Mouse (Mus musculus) heart, postnatal 25 days (tissue): Measurements from ENCODE around the gene Mgl2. TPM values are rescaled to one million over a fixed set of nuclear protein-coding genes. Genes with fewer than 3 reads are reported as not detected.
"Not testable (repeated sequence)": the region's sequence is repeated elsewhere in the genome, so short reads cannot be mapped to it uniquely, and the experiment has no call there.

Source experiments
- DNase-seq: peaks from one replicate; pipeline ENCODE4 v3.0.0; 2022; ENCODE audit warnings: low spot score
- intact Hi-C: fragments of 180-260 bp; cut with DNase I; formaldehyde crosslinking; loops from one replicate; pipeline ENCODE4 v1.15.1; 2025
- total RNA-seq, 2 experiments: library from RNA; stranded (reverse); gene quantifications; 2 replicates each; pipeline ENCODE4 v1.2.3; 2021

Gene Mgl2
- total RNA-seq, 2 experiments from 2014 or later = 4.3 to 4.4 TPM

DNA sequence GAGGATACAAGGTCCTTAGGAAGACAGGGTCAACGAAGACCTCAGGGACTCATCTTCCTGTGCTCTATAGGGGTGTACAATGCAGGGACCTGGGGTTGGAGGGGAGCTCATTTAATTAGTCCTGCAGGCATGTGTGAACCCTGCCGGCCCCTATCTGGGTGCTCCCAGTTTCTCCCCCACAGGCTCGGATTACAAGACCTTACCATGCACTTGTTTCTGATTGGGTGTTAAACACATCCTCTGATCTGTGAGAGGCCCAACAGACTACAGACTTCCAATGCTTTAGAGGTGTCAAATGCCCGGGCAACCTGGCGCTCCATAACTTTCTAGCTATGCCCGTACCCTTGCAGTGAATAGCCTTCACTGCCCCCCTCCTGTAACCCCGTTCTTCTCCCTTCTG is 38.0 kb downstream of the Mgl2 start:
- intact Hi-C loops = no loop called here
- DNase-seq = no peak

DNA sequence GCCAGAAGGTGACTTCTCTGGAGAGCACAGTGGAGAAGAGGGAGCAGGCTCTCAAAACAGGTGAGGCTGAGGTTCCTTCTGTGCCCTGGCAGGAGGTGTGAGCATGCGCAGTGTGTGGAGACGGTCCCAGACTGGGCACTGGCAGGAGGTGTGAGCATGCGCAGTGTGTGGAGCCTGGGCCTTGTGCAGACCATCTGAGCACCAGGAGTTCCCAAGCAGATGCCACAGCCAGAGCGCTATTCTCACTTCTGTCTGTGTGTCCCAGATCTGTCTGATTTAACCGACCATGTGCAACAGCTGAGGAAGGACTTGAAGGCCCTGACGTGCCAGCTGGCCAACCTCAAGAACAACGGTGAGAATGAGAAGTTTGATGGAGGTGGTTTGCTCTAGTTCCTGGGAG is 39.3 kb downstream of the Mgl2 start:
- intact Hi-C loops, DNase-seq: not testable (repeated sequence)

- DNase-seq = no peak
- intact Hi-C loops = no loop called here
These were observed 40.2 kb downstream of the Mgl2 start for GRCm38 (mm10) chr11:70170291-70170690.

- intact Hi-C loops = no loop called here
- DNase-seq = no peak
These were observed 41.1 kb downstream of the Mgl2 start for GRCm38 (mm10) chr11:70171181-70171580.

DNA sequence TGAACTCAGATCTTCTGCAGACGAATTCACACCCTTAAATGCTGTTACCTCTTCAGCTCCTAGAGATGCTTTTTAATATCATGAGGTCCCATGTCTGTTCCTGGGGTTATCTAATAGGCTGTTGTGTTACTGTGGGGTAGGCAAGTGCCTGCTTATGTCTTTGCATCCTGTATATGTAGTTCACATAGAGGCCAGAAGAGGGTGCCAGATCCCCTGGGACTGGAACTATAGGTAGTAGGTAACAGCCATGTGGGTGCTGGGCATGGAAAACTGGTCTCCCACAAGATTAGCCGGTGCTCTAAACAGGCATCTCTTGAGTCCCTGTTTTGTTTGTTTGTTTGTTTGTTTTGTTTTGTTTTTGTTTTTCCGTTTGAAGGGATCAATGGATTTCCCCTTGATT is 41.7 kb downstream of the Mgl2 start:
- intact Hi-C loops = no loop called here
- DNase-seq = no peak

DNA sequence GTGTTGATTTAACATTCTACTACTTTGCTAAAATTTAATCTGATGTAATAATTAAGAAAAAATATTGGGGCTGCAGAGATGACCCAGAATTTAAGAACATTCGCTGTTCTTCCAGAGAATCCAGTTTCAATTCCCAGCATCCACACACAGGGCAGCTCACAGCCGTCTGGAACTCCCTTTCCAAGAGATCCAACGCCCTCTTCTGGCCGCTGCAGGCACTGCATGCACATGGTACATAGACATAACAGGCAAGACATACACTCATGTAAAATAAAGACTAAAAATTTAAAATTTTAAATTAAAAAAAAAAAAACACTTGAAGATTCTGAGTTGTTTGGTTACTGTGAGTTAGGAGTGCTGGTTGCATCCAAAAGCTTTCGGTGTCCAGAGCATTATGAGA is 42.2 kb downstream of the Mgl2 start:
- DNase-seq = no peak
- intact Hi-C loops = no loop called here

DNA sequence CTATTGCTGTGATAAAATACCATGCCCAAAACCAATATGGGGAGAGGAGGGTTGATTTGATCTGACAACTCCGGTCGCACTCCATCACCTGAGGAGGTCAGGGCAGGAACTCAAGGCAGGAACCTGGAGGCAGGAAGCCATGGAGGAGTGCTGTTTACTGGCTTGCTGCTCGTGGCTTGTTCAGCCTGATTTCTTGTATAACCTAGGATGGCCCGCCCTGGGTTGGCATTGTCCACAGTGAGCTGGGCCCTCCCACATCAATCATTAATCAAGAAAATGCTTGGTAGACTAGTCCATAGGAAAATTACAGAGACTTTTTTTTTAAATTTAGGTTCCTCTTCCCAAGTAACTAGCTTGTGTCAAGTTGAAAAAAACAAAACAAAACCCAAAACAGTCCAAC is 44.4 kb downstream of the Mgl2 start:
- DNase-seq = no peak
- intact Hi-C loops = no loop called here

DNA sequence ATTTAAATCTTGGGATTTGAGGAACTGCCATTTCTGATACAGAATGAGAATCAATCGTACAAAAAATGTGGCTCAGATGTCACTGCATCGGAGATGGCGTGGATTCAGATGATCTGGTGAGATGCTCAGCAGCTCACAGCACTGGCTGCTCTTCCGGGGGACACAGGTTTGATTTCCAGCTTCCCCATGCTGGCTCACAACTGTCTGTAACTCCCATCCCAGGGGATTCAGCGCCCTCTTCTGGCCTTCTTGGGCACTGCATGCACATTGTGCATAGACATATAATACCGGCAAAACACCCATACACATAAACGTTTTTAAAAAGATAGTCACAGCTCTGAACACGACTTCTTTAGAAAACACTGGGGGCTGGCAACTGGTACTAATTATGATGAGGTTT is 47.5 kb downstream of the Mgl2 start:
- intact Hi-C loops = no loop called here
- DNase-seq = no peak

DNA sequence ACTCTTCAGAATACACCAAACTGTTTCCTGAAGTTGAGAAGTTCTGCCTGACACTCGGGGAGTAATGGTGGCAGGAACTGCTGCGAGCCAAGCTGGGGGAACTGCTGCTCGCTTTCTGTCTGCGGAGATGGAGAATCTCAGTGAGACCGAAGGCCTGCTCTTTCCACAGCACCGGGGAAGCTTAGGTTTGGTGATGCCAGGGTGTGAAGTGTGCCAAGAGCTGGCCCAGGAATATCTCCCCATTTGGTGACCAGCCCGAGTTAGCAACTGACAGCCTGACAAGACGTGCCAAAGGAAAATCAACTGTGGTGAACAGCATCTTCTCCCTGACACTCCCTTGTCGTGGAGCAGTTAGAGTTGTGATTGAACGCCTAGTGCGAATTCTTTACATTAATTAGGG is 48.2 kb downstream of the Mgl2 start:
- intact Hi-C loops = no loop called here
- no peak for DNase-seq

GRCm38 (mm10) chr11:70178756-70179155 is 48.6 kb downstream of the Mgl2 start:
- DNase-seq = no peak
- intact Hi-C loops = no loop called here

GRCm38 (mm10) chr11:70179401-70179800 is 49.3 kb downstream of the Mgl2 start:
- intact Hi-C loops = no loop called here
- no peak for DNase-seq

- DNase-seq = no peak
These were observed 50.4 kb downstream of the Mgl2 start for GRCm38 (mm10) chr11:70180496-70180895.

GRCm38 (mm10) chr11:70185120-70185519 is 55.0 kb downstream of the Mgl2 start:
- intact Hi-C loops = no loop called here
- DNase-seq = no peak

More at GRCm38 (mm10) chr11:70180496-70180895, 50.4 kb downstream of the Mgl2 start:
- intact Hi-C loops = no loop called here

Other genes starting within 250 kb of the Mgl2 start
- 1 to 10 TPM; 2.5 to 3.5 TPM for gene Kctd11, start 248.9 kb upstream of the Mgl2 start, total RNA-seq
- 1 to 10 TPM in 1 of 2 experiments, under 1 TPM in 1; 0.88 to 1.1 TPM for gene Acap1, start 234.8 kb upstream of the Mgl2 start, total RNA-seq
- under 1 TPM; 0.17 to 0.23 TPM for gene 2810408A11Rik, start 229.3 kb upstream of the Mgl2 start, total RNA-seq
- gene Neurl4, start 229.3 kb upstream of the Mgl2 start, total RNA-seq = 10 to 100 TPM; 44.9 to 46.0 TPM
- gene Gps2, start 216.4 kb upstream of the Mgl2 start, total RNA-seq = 10 to 100 TPM; 24.1 to 26.7 TPM
- gene Eif5a, start 208.4 kb upstream of the Mgl2 start, total RNA-seq = 100 to 1,000 TPM; 427 TPM
- gene Ybx2, start 194.5 kb upstream of the Mgl2 start, total RNA-seq = 10 to 100 TPM; 18.8 to 23.4 TPM
- gene Slc2a4, start 182.1 kb upstream of the Mgl2 start, total RNA-seq = 100 to 1,000 TPM; 325 to 365 TPM
- not detected for gene Cldn7, start 165.6 kb upstream of the Mgl2 start, total RNA-seq
- 100 to 1,000 TPM; 149 to 180 TPM for gene Ctdnep1, start 149.2 kb upstream of the Mgl2 start, total RNA-seq
- 10 to 100 TPM; 48.3 to 51.5 TPM for gene Elp5, start 147.8 kb upstream of the Mgl2 start, total RNA-seq
- gene Gabarap, start 139.2 kb upstream of the Mgl2 start, total RNA-seq = 100 to 1,000 TPM; 274 to 291 TPM
- gene Phf23, start 134.6 kb upstream of the Mgl2 start, total RNA-seq = 10 to 100 TPM; 22.6 to 25.3 TPM
- gene Dvl2, start 129.7 kb upstream of the Mgl2 start, total RNA-seq = 1 to 10 TPM; 3.9 to 5.2 TPM
- gene Acadvl, start 114.9 kb upstream of the Mgl2 start, total RNA-seq = 1,000 to 10,000 TPM; 1,206 to 1,290 TPM
- gene Dlg4, start 113.4 kb upstream of the Mgl2 start, total RNA-seq = 1 to 10 TPM; 6.6 to 8.1 TPM
- not detected for gene Asgr1, start 76.2 kb upstream of the Mgl2 start, total RNA-seq
- not detected for gene Asgr2, start 37.7 kb upstream of the Mgl2 start, total RNA-seq
- 1 to 10 TPM; 2.0 to 2.3 TPM for gene Clec10a, start 25.9 kb downstream of the Mgl2 start, total RNA-seq
- under 1 TPM in 1 of 2 experiments, not detected in 1; 0.45 TPM for gene Slc16a11, start 82.4 kb downstream of the Mgl2 start, total RNA-seq
- 1 to 10 TPM; 4.2 to 4.8 TPM for gene Slc16a13, start 90.7 kb downstream of the Mgl2 start, total RNA-seq
- gene Bcl6b, start 99.5 kb downstream of the Mgl2 start, total RNA-seq = 10 to 100 TPM; 20.0 to 22.3 TPM
- 10 to 100 TPM; 31.4 to 36.7 TPM for gene 0610010K14Rik, start 107.6 kb downstream of the Mgl2 start, total RNA-seq
- gene Gm21988, start 109.5 kb downstream of the Mgl2 start, total RNA-seq = 1 to 10 TPM; 2.1 to 2.3 TPM
- 100 to 1,000 TPM in 1 of 2 experiments, 10 to 100 TPM in 1; 87.9 to 103 TPM for gene Rnasek, start 109.5 kb downstream of the Mgl2 start, total RNA-seq
- gene Alox12, start 125.0 kb downstream of the Mgl2 start, total RNA-seq = 1 to 10 TPM; 3.1 to 3.7 TPM
- under 1 TPM in 1 of 2 experiments, not detected in 1; 0.14 TPM for gene Alox12e, start 192.3 kb downstream of the Mgl2 start, total RNA-seq
- gene Alox15, start 221.7 kb downstream of the Mgl2 start, total RNA-seq = 1 to 10 TPM; 4.8 to 5.4 TPM